Mouse (Mus musculus) adrenal gland, adult 8-10 months (tissue): Measurements from ENCODE around the gene Rassf3. TPM values are rescaled to one million over a fixed set of nuclear protein-coding genes. Genes with fewer than 3 reads are reported as not detected.
A peak's percentile ranks its signal among the peaks of the same experiment; 100 is the strongest.

Experiments
- DNase-seq: peaks from one replicate; pipeline ENCODE4 v3.0.0; 2022
- total RNA-seq, 4 experiments: library from RNA; stranded (reverse); gene quantifications; 2 replicates each; pipeline ENCODE4 v1.2.4; 2022

The Rassf3 gene
- total RNA-seq, 4 experiments from 2014 or later, result 36.3 to 54.6 (median 44.0) TPM

GRCm38 (mm10) chr10:121489941-121490340 is 13.8 kb upstream of the Rassf3 start:
- no peak for DNase-seq

GRCm38 (mm10) chr10:121488623-121489299 is 12.6 kb upstream of the Rassf3 start:
- DNase-seq, result no peak

GRCm38 (mm10) chr10:121487716-121488115 is 11.6 kb upstream of the Rassf3 start:
- no peak for DNase-seq

GRCm38 (mm10) chr10:121486350-121486749 is 10.2 kb upstream of the Rassf3 start:
- no peak for DNase-seq

GRCm38 (mm10) chr10:121483364-121483763 is 7.2 kb upstream of the Rassf3 start:
- DNase-seq, result no peak

GRCm38 (mm10) chr10:121481141-121481540 is 5.0 kb upstream of the Rassf3 start:
- no peak for DNase-seq

- DNase-seq, result no peak
These were observed 3.8 kb upstream of the Rassf3 start for GRCm38 (mm10) chr10:121479987-121480386.

GRCm38 (mm10) chr10:121477433-121477832 is 1.3 kb upstream of the Rassf3 start:
- no peak for DNase-seq

GRCm38 (mm10) chr10:121476968-121477337 is 806 bp upstream of the Rassf3 start:
- no peak for DNase-seq

- DNase-seq, result peak; percentile 51
These were observed 438 bp downstream of the Rassf3 start for GRCm38 (mm10) chr10:121475672-121476146.

GRCm38 (mm10) chr10:121475101-121475671 is 961 bp downstream of the Rassf3 start:
- no peak for DNase-seq

- no peak for DNase-seq
These were observed 1.9 kb downstream of the Rassf3 start for GRCm38 (mm10) chr10:121474288-121474687.

GRCm38 (mm10) chr10:121473723-121474215 is 2.4 kb downstream of the Rassf3 start:
- DNase-seq, result no peak

- DNase-seq, result no peak
These were observed 3.4 kb downstream of the Rassf3 start for GRCm38 (mm10) chr10:121472593-121473217.

- peak; percentile 36 for DNase-seq
These were observed 4.5 kb downstream of the Rassf3 start for GRCm38 (mm10) chr10:121471570-121472197.

- DNase-seq, result no peak
These were observed 6.5 kb downstream of the Rassf3 start for GRCm38 (mm10) chr10:121469625-121470024.

- no peak for DNase-seq
These were observed 7.2 kb downstream of the Rassf3 start for GRCm38 (mm10) chr10:121468985-121469384.

- no peak for DNase-seq
These were observed 7.9 kb downstream of the Rassf3 start for GRCm38 (mm10) chr10:121468261-121468660.

- no peak for DNase-seq
These were observed 8.4 kb downstream of the Rassf3 start for GRCm38 (mm10) chr10:121467792-121468191.

- DNase-seq, result no peak
These were observed 9.1 kb downstream of the Rassf3 start for GRCm38 (mm10) chr10:121467016-121467415.

- no peak for DNase-seq
These were observed 11.1 kb downstream of the Rassf3 start for GRCm38 (mm10) chr10:121465033-121465432.

GRCm38 (mm10) chr10:121462162-121462881 is 13.8 kb downstream of the Rassf3 start:
- no peak for DNase-seq
